Mouse (Mus musculus) 3134 (cell line): ENCODE measurements at regions not wholly inside any gene's neighbourhood (a gene's known extent, or its start where the extent isn't known, plus 50 kb on each side); places are given as distances from the start of the nearest gene placed in this dataset.

ENCODE experiments used
- DNase-seq: peaks from one replicate; pipeline ENCODE4 v3.0.0-alpha.2; 2011; ENCODE audit warnings: low spot score; ENCODE audit not compliant: insufficient read length; ENCODE audit errors: extremely low read depth

- no peak for DNase-seq
Measured at GRCm38 (mm10) chr3:102386091-102386490, 83.6 kb upstream of the Ngf start.

- DNase-seq: no peak
Measured at GRCm38 (mm10) chr3:102384596-102384995, 85.1 kb upstream of the Ngf start.

GRCm38 (mm10) chr3:102383671-102384070 is 86.0 kb upstream of the Ngf start:
- DNase-seq: no peak

GRCm38 (mm10) chr3:102381683-102382082 is 88.0 kb upstream of the Ngf start:
- no peak for DNase-seq

- DNase-seq: peak; percentile 54
Measured at GRCm38 (mm10) chr3:102374381-102375060, 95.2 kb upstream of the Ngf start.

- DNase-seq: peak; percentile 77
Measured at GRCm38 (mm10) chr3:102372205-102372899, 97.4 kb upstream of the Ngf start.

GRCm38 (mm10) chr3:102366188-102366587 is 103.5 kb upstream of the Ngf start:
- DNase-seq: peak; percentile 89

GRCm38 (mm10) chr3:102364326-102364935 is 105.3 kb upstream of the Ngf start:
- DNase-seq: peak; percentile 72

GRCm38 (mm10) chr3:102360732-102361280 is 108.9 kb upstream of the Ngf start:
- no peak for DNase-seq

GRCm38 (mm10) chr3:102358801-102359200 is 110.9 kb upstream of the Ngf start:
- DNase-seq: no peak

- DNase-seq: peak; percentile 63
Measured at GRCm38 (mm10) chr3:102357062-102357610, 112.6 kb upstream of the Ngf start.

GRCm38 (mm10) chr3:102355352-102355751 is 114.4 kb upstream of the Ngf start:
- DNase-seq: peak; percentile 59

GRCm38 (mm10) chr3:102354771-102355170 is 114.9 kb upstream of the Ngf start:
- DNase-seq: peak; percentile 70

GRCm38 (mm10) chr3:102353277-102353900 is 116.3 kb upstream of the Ngf start:
- no peak for DNase-seq

- DNase-seq: no peak
Measured at GRCm38 (mm10) chr3:102346077-102346476, 123.6 kb upstream of the Ngf start.

- DNase-seq: no peak
Measured at GRCm38 (mm10) chr3:102345291-102345690, 124.4 kb upstream of the Ngf start.

- no peak for DNase-seq
Measured at GRCm38 (mm10) chr3:102340731-102341130, 129.0 kb upstream of the Ngf start.

- DNase-seq: peak; percentile 89
Measured at GRCm38 (mm10) chr3:102337881-102338280, 131.8 kb upstream of the Ngf start.

GRCm38 (mm10) chr3:102336184-102336583 is 131.7 kb upstream of the Vangl1 start:
- DNase-seq: no peak

GRCm38 (mm10) chr3:102335146-102335545 is 130.7 kb upstream of the Vangl1 start:
- DNase-seq: no peak

GRCm38 (mm10) chr3:102332221-102332620 is 127.7 kb upstream of the Vangl1 start:
- DNase-seq: no peak
